Mouse (Mus musculus) forebrain, embryonic 16.5 days (tissue): ENCODE data around the gene Ccng1. TPM values are rescaled to one million over a fixed set of nuclear protein-coding genes. Genes with fewer than 3 reads are reported as not detected.
"Not testable (repeated sequence)": the region's sequence is repeated elsewhere in the genome, so short reads cannot be mapped to it uniquely, and the experiment has no call there.

Experiments
- ATAC-seq: fragments of 200-750 bp; cut with Nextera tagmentation; 2 replicates; pipeline ENCODE4 v1.8.0; 2017; ENCODE audit warnings: mild to moderate bottlenecking, moderate library complexity
- H3K27ac ChIP-seq: fragments of 300-500 bp; sonication (generic); 2 replicates; pipeline ENCODE4 v1.5.1; 2014; ENCODE audit warnings: low read length, control low read depth
- H3K27me3 ChIP-seq: fragments of 300-500 bp; sonication (generic); replicated peaks from 2 replicates; pipeline ENCODE4 v1.6.1; 2014; ENCODE audit warnings: low read length; ENCODE audit not compliant: control insufficient read depth, insufficient read depth
- H3K36me3 ChIP-seq: fragments of 300-500 bp; sonication (generic); 2 replicates; pipeline ENCODE4 v1.6.1; 2014; ENCODE audit not compliant: control insufficient read depth, insufficient read depth
- H3K4me1 ChIP-seq: fragments of 300-500 bp; sonication (generic); replicated peaks from 2 replicates; pipeline ENCODE4 v1.6.1; 2014; ENCODE audit warnings: low read length; ENCODE audit not compliant: control insufficient read depth, insufficient read depth
- H3K4me2 ChIP-seq: fragments of 300-500 bp; sonication (generic); 2 replicates; pipeline ENCODE4 v1.6.1; 2014; ENCODE audit warnings: mild to moderate bottlenecking, low read length, control low read depth
- H3K4me3 ChIP-seq: fragments of 300-500 bp; sonication (generic); replicated peaks from 2 replicates; pipeline ENCODE4 v1.5.1; 2014; ENCODE audit warnings: mild to moderate bottlenecking, low read length, control low read depth
- H3K9ac ChIP-seq: fragments of 300-500 bp; sonication (generic); replicated peaks from 2 replicates; pipeline ENCODE4 v1.6.1; 2014; ENCODE audit warnings: low read depth, low read length, control low read depth
- H3K9me3 ChIP-seq: fragments of 300-500 bp; sonication (generic); 2 replicates; pipeline ENCODE4 v1.6.1; 2016; ENCODE audit warnings: low read length; ENCODE audit not compliant: control insufficient read depth
- WGBS: fragments of 180-500 bp; shearing (Covaris S2); extraction: QIAGEN DNeasy Blood & Tissue Kit; methylation state at CpG from one replicate; pipeline ENCODE4 v1.1.7; 2014; 5-methylcytosine and 5-hydroxymethylcytosine counted together
- polyA plus RNA-seq: library from polyadenylated mRNA; unstranded; fragments of >200 nt; fragmentation: Nextera tagmentation; extraction: Ambion mirVana; gene quantifications from 2 replicates; pipeline ENCODE4 v1.2.1, GENCODE M21; 2015

The Ccng1 gene
- polyA plus RNA-seq, 1 experiment from 2014 or later, result 32.2 TPM

DNA sequence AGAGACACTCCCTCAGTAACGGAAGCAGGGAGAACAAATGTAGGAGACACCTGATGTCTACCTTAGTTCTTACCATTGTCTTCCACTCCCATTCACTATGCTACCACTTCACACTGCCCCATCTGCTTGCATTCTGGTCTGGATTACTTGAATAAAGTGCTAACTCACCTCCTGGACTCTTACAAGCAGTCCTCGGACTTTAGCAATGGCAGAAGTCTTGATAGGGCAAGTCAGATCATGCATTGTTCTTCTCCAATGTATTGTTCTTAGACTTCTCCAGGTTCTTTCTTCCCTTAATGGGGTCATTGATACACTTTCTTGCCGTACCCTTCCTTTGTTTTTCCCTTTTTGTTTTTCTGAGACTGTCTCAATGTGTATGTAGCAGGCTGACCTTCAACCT is 17.7 kb downstream of the Ccng1 start:
- H3K9me3 ChIP-seq, result no peaks in the 10 kb centered on the region
- no peak overlapping the region for H3K4me2 ChIP-seq
- 88% methylated on average over 3 of the region's 3 CpGs for WGBS
- H3K36me3 ChIP-seq, result peaks cover 19% of the 10 kb centered on the region
- no peaks in the 10 kb centered on the region for H3K27me3 ChIP-seq
- no peak overlapping the region for H3K4me3 ChIP-seq
- H3K9ac ChIP-seq, result no peak overlapping the region
- H3K27ac ChIP-seq, result no peak overlapping the region
- peaks cover 17% of the 10 kb centered on the region for H3K4me1 ChIP-seq
- no peak for ATAC-seq

DNA sequence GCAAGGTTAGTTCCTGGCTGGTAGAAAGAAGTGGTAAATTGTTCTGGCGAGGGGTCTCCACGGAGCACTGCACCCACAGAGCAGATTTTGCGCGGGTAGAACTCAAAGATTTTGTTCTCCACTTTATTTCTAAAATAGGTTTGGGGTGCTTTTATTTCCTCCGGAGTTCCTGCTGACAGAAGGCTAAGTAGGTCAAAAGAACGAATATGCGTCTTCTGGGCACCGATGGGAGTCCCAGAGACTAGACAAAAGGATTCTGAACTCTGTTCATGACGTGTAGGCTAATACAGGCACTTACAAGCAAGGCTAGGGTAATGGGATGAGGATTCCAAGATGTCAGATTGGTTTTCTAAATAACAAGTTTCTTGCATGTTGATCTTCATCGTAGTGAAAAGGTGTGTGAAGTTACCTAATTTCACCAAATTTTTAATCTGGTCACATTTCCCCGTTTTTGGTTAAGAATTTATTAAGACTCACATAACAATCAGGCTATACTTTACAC is 20.8 kb downstream of the Ccng1 start:
- H3K9ac ChIP-seq, result peak overlapping the region; percentile 79
- ATAC-seq, result no peak
- peak overlapping the region; percentile 95 for H3K4me3 ChIP-seq
- H3K4me1 ChIP-seq, result peaks cover 22% of the 10 kb centered on the region
- H3K36me3 ChIP-seq, result peaks cover 16% of the 10 kb centered on the region
- no peak overlapping the region for H3K27ac ChIP-seq
- H3K4me2 ChIP-seq, result peak overlapping the region; percentile 76
- no peaks in the 10 kb centered on the region for H3K27me3 ChIP-seq
- H3K9me3 ChIP-seq, result no peaks in the 10 kb centered on the region
- 5% methylated on average over 11 of the region's 11 CpGs for WGBS

DNA sequence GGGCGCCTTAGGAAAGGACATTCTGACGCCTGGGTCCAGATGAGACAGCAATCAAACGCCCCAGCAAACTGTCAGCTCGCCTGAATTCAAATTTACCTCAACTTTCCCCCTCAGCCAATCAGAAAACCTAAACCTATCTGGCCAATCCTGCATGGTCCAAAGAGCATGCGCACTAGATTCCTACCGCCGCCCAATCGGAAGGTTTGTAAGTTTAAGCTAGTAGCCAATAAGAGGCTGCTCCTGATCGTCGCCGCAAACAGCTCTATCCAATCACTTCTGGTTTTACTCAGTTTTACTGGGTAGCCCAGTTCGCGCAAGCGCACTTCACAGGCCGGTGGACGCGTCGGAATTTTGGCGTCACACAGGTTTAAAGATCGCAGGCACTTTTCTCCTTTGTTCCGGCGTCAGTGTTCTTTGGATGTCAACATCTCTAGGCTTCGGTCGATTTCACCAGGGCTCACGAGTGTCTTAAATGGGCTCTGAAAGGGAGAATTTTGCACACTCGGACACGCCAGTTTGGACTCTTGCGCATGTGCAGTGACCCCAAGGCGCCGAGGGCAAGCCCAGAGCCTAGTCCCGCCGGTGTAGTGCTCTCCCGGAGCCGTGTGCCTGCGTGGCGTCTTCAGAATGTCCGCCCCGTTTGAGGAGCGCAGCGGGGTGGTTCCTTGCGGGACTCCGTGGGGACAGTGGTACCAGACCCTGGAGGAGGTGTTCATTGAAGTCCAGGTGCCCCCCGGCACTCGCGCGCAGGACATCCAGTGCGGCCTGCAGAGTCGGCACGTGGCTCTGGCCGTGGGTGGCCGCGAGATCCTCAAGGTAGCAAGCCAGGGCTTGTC is 21.6 kb downstream of the Ccng1 start, which contains the start of the genes Hmmr and Nudcd2:
Gene Hmmr (minus strand): TSS at position 84 of the 836 bp plus-strand sequence.
Gene Nudcd2 (plus strand): TSS at position 329 of the 836 bp plus-strand sequence.
- H3K36me3 ChIP-seq, result peaks cover 14% of the 10 kb centered on the region
- H3K27me3 ChIP-seq, result no peaks in the 10 kb centered on the region
- WGBS, result under 1% methylated on average over 52 of the region's 52 CpGs
- H3K27ac ChIP-seq, result peak within 1 kb of the TSS; percentile 79
- H3K4me3 ChIP-seq, result peak within 1 kb of the TSS; percentile 95
- no peaks in the 10 kb centered on the region for H3K9me3 ChIP-seq
- H3K4me2 ChIP-seq, result peak within 1 kb of the TSS; percentile 76
- peak; percentile 99 for ATAC-seq
- peaks cover 22% of the 10 kb centered on the region for H3K4me1 ChIP-seq
- peak within 1 kb of the TSS; percentile 79 for H3K9ac ChIP-seq

DNA sequence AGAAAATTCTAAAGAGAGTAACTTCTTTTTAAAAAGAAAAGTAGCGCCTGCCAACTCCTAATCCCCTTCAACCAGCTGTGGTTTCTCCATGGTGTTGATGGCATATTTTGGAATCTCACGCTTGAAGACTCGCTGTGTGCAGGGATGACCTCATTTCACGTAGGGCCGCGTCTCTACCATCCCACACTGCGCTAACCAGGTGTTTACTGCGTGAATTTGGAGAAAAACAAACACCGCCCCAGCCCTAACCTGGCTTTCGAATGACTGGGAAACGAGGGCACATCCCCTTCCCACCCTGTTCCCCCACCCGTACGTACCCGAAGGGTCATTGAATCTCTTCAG is 22.1 kb downstream of the Ccng1 start:
- Histone ChIP-seq H3K9ac (peak overlapping the region; percentile 2; the same call in 1 of the 2 replicates), H3K27ac (no peak overlapping the region), H3K4me3 (peak overlapping the region; percentile 38), H3K4me2 (peak overlapping the region; percentile 56), H3K27me3 (no peaks in the 10 kb centered on the region), H3K4me1 (peaks cover 22% of the 10 kb centered on the region), H3K36me3 (peaks cover 12% of the 10 kb centered on the region), H3K9me3 (no peaks in the 10 kb centered on the region)
- ATAC-seq, result no peak; the same call in 1 of the 2 replicates
- WGBS, result 2% methylated on average over 14 of the region's 14 CpGs

DNA sequence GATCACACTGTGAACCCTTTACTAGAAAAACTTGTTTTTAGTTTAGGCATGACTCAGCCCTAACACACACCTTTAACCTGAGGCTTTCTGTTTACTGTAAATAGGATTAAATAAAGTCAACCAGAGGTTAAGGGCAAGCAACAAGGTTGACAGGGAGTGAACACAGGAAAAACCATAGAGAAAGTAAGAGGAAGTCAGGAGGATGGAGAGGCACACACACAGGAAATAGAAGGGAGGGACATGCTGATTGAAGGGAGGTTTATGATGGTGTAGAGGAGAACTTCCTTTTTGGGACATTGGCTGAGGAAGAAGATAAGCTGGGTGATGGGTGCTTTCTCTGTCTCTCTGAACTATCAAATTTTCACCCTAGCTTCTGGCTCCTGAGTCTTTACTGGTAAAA is 36.8 kb downstream of the Ccng1 start:
- ATAC-seq, result no peak
- H3K27me3 ChIP-seq, result no peaks in the 10 kb centered on the region
- no peak overlapping the region for H3K27ac ChIP-seq
- no peaks in the 10 kb centered on the region for H3K9me3 ChIP-seq
- H3K4me3 ChIP-seq, result no peak overlapping the region
- no peak overlapping the region for H3K9ac ChIP-seq
- H3K36me3 ChIP-seq, result 0 out of 2 replicates have a peak, but pooled peaks cover 3% of the 10 kb centered on the region
- no peak overlapping the region for H3K4me2 ChIP-seq
- no peaks in the 10 kb centered on the region for H3K4me1 ChIP-seq

DNA sequence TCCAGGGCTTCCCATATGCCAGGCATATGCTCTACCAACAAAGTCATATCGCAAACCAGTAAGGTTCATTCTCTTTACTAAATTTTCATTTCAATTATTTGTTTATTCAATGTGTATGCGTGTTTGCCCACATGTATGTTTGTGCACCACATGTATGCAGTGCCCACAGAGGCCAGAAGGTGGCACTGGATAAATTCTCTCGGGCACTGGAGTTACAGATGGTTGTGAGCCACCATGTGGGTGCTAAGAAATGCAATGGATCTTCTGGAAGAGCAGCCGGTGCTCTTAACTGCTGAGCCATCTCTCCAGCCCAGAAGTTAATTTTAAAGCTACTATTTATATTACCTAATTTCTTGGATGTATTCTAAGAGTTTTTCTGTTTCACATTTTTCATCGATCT is 39.6 kb downstream of the Ccng1 start:
- no peaks in the 10 kb centered on the region for H3K4me1 ChIP-seq
- no peak overlapping the region for H3K9ac ChIP-seq
- H3K27ac ChIP-seq, result no peak overlapping the region
- WGBS, result 90% methylated on average over 5 of the region's 5 CpGs
- H3K9me3 ChIP-seq, result no peaks in the 10 kb centered on the region
- ATAC-seq, result no peak
- H3K4me3 ChIP-seq, result no peak overlapping the region
- peaks cover 5% of the 10 kb centered on the region; the same call in 1 of the 2 replicates for H3K36me3 ChIP-seq
- H3K4me2 ChIP-seq, result no peak overlapping the region
- H3K27me3 ChIP-seq, result no peaks in the 10 kb centered on the region

DNA sequence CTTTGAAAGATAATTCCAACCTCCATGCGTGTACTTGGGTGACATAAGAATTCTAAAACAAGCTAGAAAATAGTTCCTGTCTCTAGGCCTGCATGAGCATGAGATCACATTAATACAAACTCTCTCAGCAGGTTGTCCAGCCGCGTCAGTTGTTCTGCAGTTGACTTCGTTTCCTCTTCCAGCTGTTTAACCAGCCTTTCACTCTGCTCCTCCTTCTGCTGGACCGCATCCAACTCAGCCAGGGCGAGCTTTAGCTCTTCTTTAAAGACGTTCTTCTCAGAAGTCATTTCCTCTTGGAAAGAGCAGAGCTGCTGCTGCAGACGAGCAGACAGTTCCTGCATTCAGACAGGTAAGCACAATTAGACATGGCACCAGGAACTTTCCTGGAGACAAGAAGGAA is 41.3 kb downstream of the Ccng1 start:
- Histone ChIP-seq H3K4me2 (no peak overlapping the region), H3K27me3 (no peaks in the 10 kb centered on the region), H3K4me1 (no peaks in the 10 kb centered on the region), H3K9me3 (no peaks in the 10 kb centered on the region), H3K36me3 (peaks cover 5% of the 10 kb centered on the region; the same call in 1 of the 2 replicates), H3K9ac (no peak overlapping the region), H3K4me3 (no peak overlapping the region), H3K27ac (no peak overlapping the region)
- no peak for ATAC-seq
- 74% methylated on average over 8 of the region's 8 CpGs for WGBS

DNA sequence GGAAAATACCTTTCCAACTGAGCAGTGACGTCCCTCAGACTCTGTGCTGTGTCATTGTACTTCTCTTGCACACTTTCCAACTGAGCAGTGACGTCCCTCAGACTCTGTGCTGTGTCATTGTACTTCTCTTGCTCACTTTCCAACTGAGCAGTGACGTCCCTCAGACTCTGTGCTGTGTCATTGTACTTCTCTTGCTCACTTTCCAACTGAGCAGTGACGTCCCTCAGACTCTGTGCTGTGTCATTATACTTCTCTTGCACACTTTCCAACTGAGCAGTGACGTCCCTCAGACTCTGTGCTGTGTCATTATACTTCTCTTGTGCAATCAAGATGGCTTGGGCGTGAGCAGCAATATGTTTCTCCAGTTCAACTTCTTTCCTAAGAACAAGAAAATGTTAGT is 45.2 kb downstream of the Ccng1 start:
- not testable (repeated sequence) for H3K4me2 ChIP-seq, H3K27me3 ChIP-seq, H3K9me3 ChIP-seq, H3K27ac ChIP-seq, H3K9ac ChIP-seq, H3K4me1 ChIP-seq, H3K4me3 ChIP-seq, ATAC-seq, H3K36me3 ChIP-seq
- WGBS, result 88% methylated on average over 6 of the region's 6 CpGs
